Mouse (Mus musculus): Measurements from ENCODE around the gene Cdh8. TPM values are rescaled to one million over a fixed set of nuclear protein-coding genes. Genes with fewer than 3 reads are reported as not detected.
"Not testable (repeated sequence)": the region's sequence is repeated elsewhere in the genome, so short reads cannot be mapped to it uniquely, and the experiment has no call there.

The Cdh8 gene
- polyA plus RNA-seq, 1 experiment from 2014 or later, result 1.4 TPM

GRCm38 (mm10) chr8:99280375-99280774, 135.9 kb downstream of the Cdh8 start:
- no peak for ATAC-seq (ENCODE audit: insufficient number of reproducible peaks, low FRiP score)
- H3K4me2 ChIP-seq, result no peak overlapping the region
- no peaks in the 10 kb centered on the region for H3K9me3 ChIP-seq (replicated peaks)
- H3K27ac ChIP-seq (ENCODE audit: poor library complexity, severe bottlenecking), result no peak overlapping the region
- no peaks in the 10 kb centered on the region for H3K4me1 ChIP-seq (replicated peaks)
- H3K27me3 ChIP-seq (replicated peaks), result no peaks in the 10 kb centered on the region
- H3K4me3 ChIP-seq, result no peak overlapping the region
- no peaks in the 10 kb centered on the region for H3K36me3 ChIP-seq
- no peak overlapping the region for H3K9ac ChIP-seq

- Histone ChIP-seq H3K9me3 (replicated peaks) (no peaks in the 10 kb centered on the region), H3K27ac (ENCODE audit: poor library complexity, severe bottlenecking) (no peak overlapping the region), H3K4me2 (no peak overlapping the region), H3K4me1 (replicated peaks) (no peaks in the 10 kb centered on the region), H3K4me3 (no peak overlapping the region), H3K9ac (no peak overlapping the region), H3K36me3 (no peaks in the 10 kb centered on the region), H3K27me3 (replicated peaks) (no peaks in the 10 kb centered on the region)
- 59% methylated on average over 3 of the region's 3 CpGs for WGBS
- no peak for ATAC-seq (ENCODE audit: insufficient number of reproducible peaks, low FRiP score)
Observed at GRCm38 (mm10) chr8:99267133-99267532, 149.1 kb downstream of the Cdh8 start.

- Histone ChIP-seq H3K9me3 (replicated peaks) (no peaks in the 10 kb centered on the region), H3K9ac (no peak overlapping the region), H3K4me3 (no peak overlapping the region), H3K4me1 (replicated peaks) (no peaks in the 10 kb centered on the region), H3K27me3 (replicated peaks) (no peaks in the 10 kb centered on the region), H3K36me3 (no peaks in the 10 kb centered on the region), H3K4me2 (no peak overlapping the region), H3K27ac (ENCODE audit: poor library complexity, severe bottlenecking) (no peak overlapping the region)
- ATAC-seq (ENCODE audit: insufficient number of reproducible peaks, low FRiP score), result no peak
- 69% methylated on average over 4 of the region's 4 CpGs for WGBS
Observed at GRCm38 (mm10) chr8:99234372-99234771, 181.9 kb downstream of the Cdh8 start.

- Histone ChIP-seq H3K9ac (no peak overlapping the region), H3K4me2 (no peak overlapping the region), H3K4me3 (no peak overlapping the region), H3K27me3 (replicated peaks) (no peaks in the 10 kb centered on the region), H3K36me3 (no peaks in the 10 kb centered on the region), H3K9me3 (replicated peaks) (no peaks in the 10 kb centered on the region), H3K4me1 (replicated peaks) (no peaks in the 10 kb centered on the region), H3K27ac (ENCODE audit: poor library complexity, severe bottlenecking) (no peak overlapping the region)
- WGBS, result 59% methylated on average over 6 of the region's 6 CpGs
- no peak for ATAC-seq (ENCODE audit: insufficient number of reproducible peaks, low FRiP score)
Observed at GRCm38 (mm10) chr8:99223697-99224096, 192.6 kb downstream of the Cdh8 start.

- H3K4me2 ChIP-seq, result no peak overlapping the region
- no peaks in the 10 kb centered on the region for H3K27me3 ChIP-seq (replicated peaks)
- no peaks in the 10 kb centered on the region for H3K36me3 ChIP-seq
- H3K9ac ChIP-seq, result no peak overlapping the region
- ATAC-seq (ENCODE audit: insufficient number of reproducible peaks, low FRiP score), result no peak
- no peak overlapping the region for H3K27ac ChIP-seq (ENCODE audit: poor library complexity, severe bottlenecking)
- no peak overlapping the region for H3K4me3 ChIP-seq
- 76% methylated on average over 7 of the region's 7 CpGs for WGBS
- H3K4me1 ChIP-seq (replicated peaks), result no peaks in the 10 kb centered on the region
- H3K9me3 ChIP-seq (replicated peaks), result no peaks in the 10 kb centered on the region
Observed at GRCm38 (mm10) chr8:99205194-99205593, 211.1 kb downstream of the Cdh8 start.

- H3K4me2 ChIP-seq, result no peak overlapping the region
- 76% methylated on average over 2 of the region's 2 CpGs for WGBS
- H3K9me3 ChIP-seq (replicated peaks), result no peaks in the 10 kb centered on the region
- H3K4me3 ChIP-seq, result no peak overlapping the region
- no peak overlapping the region for H3K9ac ChIP-seq
- no peaks in the 10 kb centered on the region for H3K4me1 ChIP-seq (replicated peaks)
- no peak overlapping the region for H3K27ac ChIP-seq (ENCODE audit: poor library complexity, severe bottlenecking)
- no peaks in the 10 kb centered on the region for H3K27me3 ChIP-seq (replicated peaks)
- H3K36me3 ChIP-seq, result no peaks in the 10 kb centered on the region
- no peak for ATAC-seq (ENCODE audit: insufficient number of reproducible peaks, low FRiP score)
Observed at GRCm38 (mm10) chr8:99190643-99191042, 225.6 kb downstream of the Cdh8 start.

GRCm38 (mm10) chr8:99186879-99187278, 229.4 kb downstream of the Cdh8 start:
- no peaks in the 10 kb centered on the region for H3K9me3 ChIP-seq (replicated peaks)
- WGBS, result 84% methylated on average over 5 of the region's 5 CpGs
- no peak overlapping the region for H3K9ac ChIP-seq
- ATAC-seq (ENCODE audit: insufficient number of reproducible peaks, low FRiP score), result no peak
- H3K27me3 ChIP-seq (replicated peaks), result peaks cover 8% of the 10 kb centered on the region; the same call in 1 of the 2 replicates
- H3K36me3 ChIP-seq, result no peaks in the 10 kb centered on the region
- H3K27ac ChIP-seq (ENCODE audit: poor library complexity, severe bottlenecking), result no peak overlapping the region
- H3K4me3 ChIP-seq, result no peak overlapping the region
- H3K4me2 ChIP-seq, result no peak overlapping the region
- no peaks in the 10 kb centered on the region for H3K4me1 ChIP-seq (replicated peaks)

- H3K36me3 ChIP-seq, result no peaks in the 10 kb centered on the region
- H3K27me3 ChIP-seq (replicated peaks), result peaks cover 19% of the 10 kb centered on the region
- ATAC-seq (ENCODE audit: insufficient number of reproducible peaks, low FRiP score), result no peak
- H3K4me1 ChIP-seq (replicated peaks), result no peaks in the 10 kb centered on the region
- no peak overlapping the region for H3K4me2 ChIP-seq
- no peak overlapping the region for H3K27ac ChIP-seq (ENCODE audit: poor library complexity, severe bottlenecking)
- H3K9ac ChIP-seq, result no peak overlapping the region
- no peak overlapping the region for H3K4me3 ChIP-seq
- no peaks in the 10 kb centered on the region for H3K9me3 ChIP-seq (replicated peaks)
Observed at GRCm38 (mm10) chr8:99184186-99184585, 232.1 kb downstream of the Cdh8 start.

GRCm38 (mm10) chr8:99166966-99167365, 249.3 kb downstream of the Cdh8 start:
- H3K9ac ChIP-seq, result no peak overlapping the region
- no peaks in the 10 kb centered on the region for H3K36me3 ChIP-seq
- 46% methylated on average over 3 of the region's 3 CpGs for WGBS
- H3K27ac ChIP-seq (ENCODE audit: poor library complexity, severe bottlenecking), result no peak overlapping the region
- H3K4me2 ChIP-seq, result no peak overlapping the region
- H3K4me3 ChIP-seq, result no peak overlapping the region
- H3K27me3 ChIP-seq (replicated peaks), result no peaks in the 10 kb centered on the region
- ATAC-seq (ENCODE audit: insufficient number of reproducible peaks, low FRiP score), result no peak
- H3K4me1 ChIP-seq (replicated peaks), result peaks cover 5% of the 10 kb centered on the region; the same call in 1 of the 2 replicates
- no peaks in the 10 kb centered on the region for H3K9me3 ChIP-seq (replicated peaks)

- WGBS, result 7% methylated on average over 4 of the region's 4 CpGs
- H3K27me3 ChIP-seq (replicated peaks), result no peaks in the 10 kb centered on the region
Observed at GRCm38 (mm10) chr8:99161633-99162032, 254.6 kb downstream of the Cdh8 start.

GRCm38 (mm10) chr8:99145436-99145835, 270.8 kb downstream of the Cdh8 start:
- Histone ChIP-seq H3K4me2 (no peak overlapping the region), H3K36me3 (no peaks in the 10 kb centered on the region), H3K27me3 (replicated peaks) (no peaks in the 10 kb centered on the region), H3K4me1 (replicated peaks) (no peaks in the 10 kb centered on the region), H3K27ac (ENCODE audit: poor library complexity, severe bottlenecking) (no peak overlapping the region), H3K4me3 (no peak overlapping the region), H3K9ac (no peak overlapping the region), H3K9me3 (replicated peaks) (no peaks in the 10 kb centered on the region)
- ATAC-seq (ENCODE audit: insufficient number of reproducible peaks, low FRiP score), result no peak
- WGBS, result 78% methylated on average over 6 of the region's 6 CpGs

More at GRCm38 (mm10) chr8:99161633-99162032, 254.6 kb downstream of the Cdh8 start:
- H3K36me3 ChIP-seq, result no peaks in the 10 kb centered on the region
- no peak overlapping the region for H3K4me3 ChIP-seq
- no peak overlapping the region for H3K27ac ChIP-seq (ENCODE audit: poor library complexity, severe bottlenecking)
- H3K9ac ChIP-seq, result no peak overlapping the region
- ATAC-seq (ENCODE audit: insufficient number of reproducible peaks, low FRiP score), result no peak
- H3K4me2 ChIP-seq, result no peak overlapping the region
- no peaks in the 10 kb centered on the region for H3K9me3 ChIP-seq (replicated peaks)
- H3K4me1 ChIP-seq (replicated peaks), result peaks cover 5% of the 10 kb centered on the region; the same call in 1 of the 2 replicates

GRCm38 (mm10) chr8:99144761-99145160, 271.5 kb downstream of the Cdh8 start:
- WGBS, result 70% methylated on average over 1 of the region's 1 CpGs
- H3K27ac ChIP-seq (ENCODE audit: poor library complexity, severe bottlenecking); H3K9me3 ChIP-seq (replicated peaks); H3K27me3 ChIP-seq (replicated peaks); H3K4me2 ChIP-seq; H3K4me1 ChIP-seq (replicated peaks); H3K36me3 ChIP-seq; ATAC-seq (ENCODE audit: insufficient number of reproducible peaks, low FRiP score); H3K9ac ChIP-seq; H3K4me3 ChIP-seq: not testable (repeated sequence)
